9 mouse cellular contexts compared by ENCODE assay signal in the genomic region with DNA sequence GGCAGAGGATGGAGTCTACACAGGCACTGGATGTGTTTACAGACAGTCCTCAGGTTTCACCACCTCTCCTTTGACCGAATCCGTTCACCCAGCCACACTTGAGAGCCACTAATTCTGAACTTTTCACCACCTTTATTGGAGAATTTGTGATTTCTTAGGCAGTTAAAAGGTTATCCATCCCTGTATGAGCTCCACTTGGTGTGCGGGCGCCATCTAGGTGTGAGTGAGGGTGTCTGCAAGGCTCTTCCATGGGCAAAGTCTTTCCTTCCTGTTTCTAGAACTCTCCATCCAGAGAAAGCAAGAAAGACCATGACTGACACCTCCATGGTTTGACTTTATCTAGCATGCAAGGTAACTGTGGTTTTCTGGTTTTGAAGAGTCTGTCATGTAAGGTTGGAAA.
DNase-seq lines count a peak whose midpoint lies in the region; ATAC-seq and TF ChIP-seq lines count a peak whose summit lies in the region.
"Had no signal": no experiment of that assay in that cellular context is flagged by ENCODE, and none has a peak within 500 bp of the region (broad histone marks: within the 10 kb centered on the region; RNA-seq: fewer than 3 reads in every experiment).

No protein-coding gene starts in this region.

- no peak overlapping the region for H3K27ac ChIP-seq in heart, postnatal 0 days (ENCODE audit: low read depth)
- no peak overlapping the region for H3K27ac ChIP-seq in olfactory bulb, adult 2 months (ENCODE audit: insufficient read depth, low read depth, low read length)
- H3K27ac ChIP-seq: liver, embryonic 15.5 days had no signal

- 36% methylated on average over 4 of the region's 4 CpGs for WGBS in heart, postnatal 0 days
- 23% methylated on average over 4 of the region's 4 CpGs for WGBS in olfactory bulb, adult 2 months

- H3K9ac ChIP-seq in heart, postnatal 0 days (replicated peaks; ENCODE audit: low read depth, low read length) = no peak overlapping the region
- H3K9ac ChIP-seq: liver, embryonic 15.5 days had no signal

- no peaks in the 10 kb centered on the region for H3K27me3 ChIP-seq in heart, postnatal 0 days (ENCODE audit: control insufficient read depth, insufficient read depth, low read length)
- H3K27me3 ChIP-seq: liver, embryonic 15.5 days had no signal

- H3K36me3 ChIP-seq in heart, postnatal 0 days (replicated peaks; ENCODE audit: control insufficient read depth, insufficient read depth, low read length) = no peaks in the 10 kb centered on the region
- H3K36me3 ChIP-seq: liver, embryonic 15.5 days had no signal

- DNase-seq in heart, postnatal 0 days (ENCODE audit: low spot score) = no peak
- DNase-seq in heart, adult 8-10 months (ENCODE audit: low spot score) = no peak
- DNase-seq in 416B (ENCODE audit: low read depth) = peak; percentile 47
- DNase-seq in R1 (ENCODE audit: low read depth, low spot score) = peak; percentile 45
- peak; percentile 28 to 76 for DNase-seq in frontal cortex, adult 2 months (ENCODE audit: extremely low spot score in 1 of 2, low spot score in 1 of 2)
- peak; percentile 58 to 65 for DNase-seq in layer of hippocampus, postnatal 14 days (ENCODE audit: low spot score in 2 of 2)
- no peak for DNase-seq in c-Kit-positive CD71-positive TER-119-positive erythroid progenitor cells, embryonic 14.5 days (ENCODE audit: low spot score)

- no peak overlapping the region for H3K4me2 ChIP-seq in heart, postnatal 0 days (ENCODE audit: low read depth, low read length)
- H3K4me2 ChIP-seq: liver, embryonic 15.5 days had no signal

- no peaks in the 10 kb centered on the region for H3K4me1 ChIP-seq in heart, postnatal 0 days (ENCODE audit: control insufficient read depth, insufficient read depth)
- H3K4me1 ChIP-seq in olfactory bulb, adult 2 months (ENCODE audit: control insufficient read depth, insufficient read depth, low read length) = no peaks in the 10 kb centered on the region

- no peak for ATAC-seq in heart, postnatal 0 days (ENCODE audit: insufficient read depth, low read depth)

- TF ChIP-seq POLR2A in olfactory bulb, adult 2 months (IDR thresholded peaks at IDR 0.05; ENCODE audit: insufficient read depth, low read depth, low read length) = no peak

- TF ChIP-seq CTCF in heart, postnatal 0 days (IDR thresholded peaks at IDR 0.05; ENCODE audit: low read depth) = peak; percentile 73
- TF ChIP-seq CTCF in olfactory bulb, adult 2 months (IDR thresholded peaks at IDR 0.05; ENCODE audit: insufficient read depth, low read depth, low read length) = peak; percentile 29; the same call in 1 of the 2 replicates

- H3K9me3 ChIP-seq in heart, postnatal 0 days (replicated peaks; ENCODE audit: control insufficient read depth, low read length) = no peaks in the 10 kb centered on the region
- H3K9me3 ChIP-seq: liver, embryonic 15.5 days had no signal

- no peak for TF ChIP-seq EP300 in heart, postnatal 0 days (IDR thresholded peaks at IDR 0.05; ENCODE audit: low read depth)

- no peak overlapping the region for H3K4me3 ChIP-seq in heart, postnatal 0 days (ENCODE audit: low read depth, low read length)
- H3K4me3 ChIP-seq in olfactory bulb, adult 2 months (ENCODE audit: insufficient read depth, low read depth, low read length) = no peak overlapping the region
- H3K4me3 ChIP-seq: liver, embryonic 15.5 days had no signal

Comparison
In these comparisons a context has a peak if more than half of its experiments do, and no peak if none do; other contexts are left out.
1. DNase-seq: peak in 416B (single experiment), R1 (single experiment), frontal cortex, adult 2 months (2 of 2) and layer of hippocampus, postnatal 14 days (2 of 2); none in heart, postnatal 0 days (single experiment), heart, adult 8-10 months (single experiment) and c-Kit-positive CD71-positive TER-119-positive erythroid progenitor cells, embryonic 14.5 days (single experiment).